Mouse (Mus musculus) B cell, adult 62 days (primary cell): ENCODE data around the gene Fibcd1. TPM values are rescaled to one million over a fixed set of nuclear protein-coding genes. Genes with fewer than 3 reads are reported as not detected.

ENCODE experiments used
- total RNA-seq: library from RNA; stranded (reverse); gene quantifications from 4 replicates; pipeline ENCODE4 v1.2.4, GENCODE M21; 2023

Gene Fibcd1
- total RNA-seq = 0.12 to 0.38 TPM (median 0.22 TPM) in 4 replicates

DNA sequence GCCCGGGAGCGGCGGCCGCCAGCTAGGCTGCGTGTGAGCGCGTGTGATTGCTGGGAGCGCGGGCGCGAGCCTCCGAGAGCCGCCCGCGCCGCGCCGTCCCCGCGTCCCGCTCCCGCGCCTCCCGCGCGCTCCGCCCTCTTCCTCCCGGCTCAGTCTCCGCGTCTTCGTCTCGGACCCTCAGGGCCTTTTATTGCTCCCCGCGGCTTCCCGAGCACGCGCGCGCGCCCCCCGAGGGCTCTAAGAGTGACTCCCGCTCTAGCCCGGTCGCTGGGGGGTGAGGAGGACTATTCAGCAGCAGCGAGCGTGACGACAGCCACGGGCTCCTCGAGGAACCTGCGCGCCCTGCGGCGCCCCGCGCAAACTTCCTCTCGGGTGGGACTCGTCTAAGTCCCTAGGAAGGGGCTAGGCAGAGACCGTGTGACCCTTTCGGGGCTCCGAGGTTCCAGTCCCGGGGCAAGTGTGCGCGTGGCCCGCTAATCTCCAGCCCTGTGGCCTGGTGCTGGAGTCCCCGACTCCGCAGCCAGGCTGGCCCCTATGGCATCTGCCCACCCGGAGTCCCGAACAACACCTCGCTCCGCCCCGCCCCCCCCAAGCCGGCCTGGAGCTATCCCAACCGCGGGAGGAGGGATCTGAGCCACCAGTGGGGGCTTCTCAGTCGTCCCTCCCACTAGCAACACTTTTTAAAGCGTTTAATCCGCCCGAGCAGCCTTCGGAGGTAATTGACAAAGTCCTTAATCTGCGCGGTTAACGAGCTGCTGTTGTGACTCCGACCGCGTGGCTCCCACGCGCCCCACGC is at the start of gene Fibcd1:
TSS of gene Fibcd1 (minus strand) at position 110 of the 796 bp plus-strand sequence.

DNA sequence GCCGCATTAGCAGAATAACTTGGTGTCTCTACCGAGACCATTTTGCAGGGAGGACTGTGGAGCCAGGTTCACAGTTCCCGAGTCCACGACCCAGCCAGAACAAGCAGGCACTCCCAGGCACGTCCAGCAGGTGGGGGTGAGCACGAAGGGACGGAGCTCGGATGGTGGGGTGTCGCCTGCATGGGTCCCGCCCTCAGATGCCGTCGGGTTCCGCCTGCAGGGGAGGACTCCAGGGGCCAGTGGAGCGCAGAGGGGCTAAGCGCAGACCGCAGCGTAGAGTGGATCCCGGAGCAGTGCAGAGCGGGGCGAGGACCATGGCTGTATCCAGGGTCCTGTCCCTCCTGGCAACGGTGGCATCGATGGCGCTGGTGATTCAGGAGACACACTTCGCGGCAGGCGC is 41.2 kb upstream of the Fibcd1 start, which contains the start of gene Lamc3:
TSS of gene Lamc3 (plus strand) at position 262 of the 400 bp plus-strand sequence.

DNA sequence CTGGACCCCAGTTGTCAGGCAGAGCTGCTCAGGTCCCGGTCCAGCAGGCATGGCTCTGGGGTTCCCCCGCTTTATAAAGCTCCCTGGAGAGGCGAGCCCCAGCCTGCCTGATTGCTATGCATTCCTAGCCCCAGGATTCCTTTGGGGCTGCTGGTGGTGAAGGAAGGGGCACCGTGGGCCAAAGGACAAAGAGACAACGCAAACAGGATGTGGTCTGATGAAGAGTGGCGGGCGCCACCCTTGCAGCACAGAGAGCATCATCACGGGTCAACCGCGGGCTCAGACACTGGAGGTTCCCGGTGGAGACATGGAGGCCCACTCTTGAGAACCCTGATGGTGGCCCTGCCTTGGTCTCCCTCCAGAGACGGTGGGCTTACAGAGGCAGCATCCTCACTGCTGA is 35.4 kb downstream of the Fibcd1 start, which contains the start of gene Qrfp:
TSS of gene Qrfp (minus strand) at position 137 of the 400 bp plus-strand sequence.

Other genes with a start within 250 kb of the Fibcd1 start
- not detected in 4 replicates for gene Prdm12, start 206.0 kb downstream of the Fibcd1 start, total RNA-seq
- gene Exosc2, start 175.3 kb downstream of the Fibcd1 start, total RNA-seq = 43.2 to 56.7 TPM (median 48.5 TPM) in 4 replicates
- 70.0 to 79.1 TPM (median 74.8 TPM) in 4 replicates for gene Abl1, start 157.6 kb downstream of the Fibcd1 start, total RNA-seq
- gene Qrfp, start 35.4 kb downstream of the Fibcd1 start, total RNA-seq = 0.66 to 1.0 TPM (median 0.77 TPM) in 4 replicates
- gene Lamc3, start 41.3 kb upstream of the Fibcd1 start, total RNA-seq = 0.19 to 0.21 TPM in 2 of 4 replicates, not detected in the others
- gene Aif1l, start 104.1 kb upstream of the Fibcd1 start, total RNA-seq = not detected in 4 replicates
- 138 to 185 TPM (median 146 TPM) in 4 replicates for gene Nup214, start 128.4 kb upstream of the Fibcd1 start, total RNA-seq
- gene Fam78a, start 238.9 kb upstream of the Fibcd1 start, total RNA-seq = 12.5 to 18.2 TPM (median 14.8 TPM) in 4 replicates
- 0.29 to 0.49 TPM (median 0.30 TPM) in 3 of 4 replicates, not detected in the other for gene Plpp7, start 249.5 kb upstream of the Fibcd1 start, total RNA-seq